Mouse (Mus musculus): ENCODE results near the gene Zmynd8. TPM values are rescaled to one million over a fixed set of nuclear protein-coding genes. Genes with fewer than 3 reads are reported as not detected.

Zmynd8 gene
- total and polyA plus RNA-seq, 3 experiments, result 54.5 to 153 (median 82.4) TPM

- TF ChIP-seq POLR2AphosphoS5 (IDR thresholded peaks at IDR 0.05; ENCODE audit: insufficient replicate concordance, low read depth, low read length), result no peak
- no peak for TF ChIP-seq TAL1 (conservative IDR thresholded peaks at IDR 0.05; ENCODE audit: low read depth, low read length)
- TF ChIP-seq GATA1 (IDR thresholded peaks at IDR 0.05; ENCODE audit: borderline replicate concordance, low read length), result no peak
- TF ChIP-seq CTCF (IDR thresholded peaks at IDR 0.05; ENCODE audit: low read depth, low read length), result no peak
- no peak for TF ChIP-seq GATA2 (IDR thresholded peaks at IDR 0.05; ENCODE audit: borderline replicate concordance, low read depth, low read length)
- no peaks in the 10 kb centered on the region for H3K9me3 ChIP-seq (replicated peaks)
- ATAC-seq (ENCODE audit: extremely low read depth, insufficient number of reproducible peaks, low FRiP score, poor library complexity, severe bottlenecking) (no peak), DNase-seq (ENCODE audit: low spot score) (peak; percentile 72)
- peaks cover 7% of the 10 kb centered on the region for H3K27me3 ChIP-seq (ENCODE audit: insufficient read depth, low read length)
- no peak overlapping the region; the same call in 1 of the 2 replicates for H3K4me3 ChIP-seq (ENCODE audit: low read depth, low read length)
- peaks cover 46% of the 10 kb centered on the region for H3K4me1 ChIP-seq (ENCODE audit: insufficient read depth, low read depth, low read length)
- H3K36me3 ChIP-seq (replicated peaks), result no peaks in the 10 kb centered on the region
Measured at GRCm38 (mm10) chr2:165894533-165894932, 4.3 kb downstream of the Zmynd8 start.

GRCm38 (mm10) chr2:165893232-165893631 lies 5.6 kb downstream of the Zmynd8 start:
- DNase-seq (ENCODE audit: low spot score) (no peak), ATAC-seq (ENCODE audit: extremely low read depth, insufficient number of reproducible peaks, low FRiP score, poor library complexity, severe bottlenecking) (no peak)
- H3K4me1 ChIP-seq (ENCODE audit: insufficient read depth, low read depth, low read length), result peaks cover 51% of the 10 kb centered on the region
- H3K27me3 ChIP-seq (ENCODE audit: insufficient read depth, low read length), result no peaks in the 10 kb centered on the region
- H3K4me3 ChIP-seq (ENCODE audit: low read depth, low read length), result no peak overlapping the region
- H3K36me3 ChIP-seq (replicated peaks), result no peaks in the 10 kb centered on the region
- H3K9me3 ChIP-seq (replicated peaks), result no peaks in the 10 kb centered on the region
- no peak for TF ChIP-seq POLR2AphosphoS5 (IDR thresholded peaks at IDR 0.05; ENCODE audit: insufficient replicate concordance, low read depth, low read length)
- TF ChIP-seq GATA1 (IDR thresholded peaks at IDR 0.05; ENCODE audit: borderline replicate concordance, low read length), result no peak
- TF ChIP-seq TAL1 (conservative IDR thresholded peaks at IDR 0.05; ENCODE audit: low read depth, low read length), result no peak

GRCm38 (mm10) chr2:165892626-165893025 lies 6.2 kb downstream of the Zmynd8 start:
- H3K4me1 ChIP-seq (ENCODE audit: insufficient read depth, low read depth, low read length), result peaks cover 56% of the 10 kb centered on the region
- no peak overlapping the region for H3K4me3 ChIP-seq (ENCODE audit: low read depth, low read length)
- TF ChIP-seq POLR2AphosphoS5 (IDR thresholded peaks at IDR 0.05; ENCODE audit: insufficient replicate concordance, low read depth, low read length) (no peak), TAL1 (conservative IDR thresholded peaks at IDR 0.05; ENCODE audit: low read depth, low read length) (no peak), GATA1 (IDR thresholded peaks at IDR 0.05; ENCODE audit: borderline replicate concordance, low read length) (no peak), CTCF (IDR thresholded peaks at IDR 0.05; ENCODE audit: low read depth, low read length) (no peak), GATA2 (IDR thresholded peaks at IDR 0.05; ENCODE audit: borderline replicate concordance, low read depth, low read length) (no peak)
- ATAC-seq (ENCODE audit: extremely low read depth, insufficient number of reproducible peaks, low FRiP score, poor library complexity, severe bottlenecking) (no peak), DNase-seq (ENCODE audit: low spot score) (no peak)
- no peaks in the 10 kb centered on the region for H3K36me3 ChIP-seq (replicated peaks)
- H3K27me3 ChIP-seq (ENCODE audit: insufficient read depth, low read length), result no peaks in the 10 kb centered on the region
- H3K9me3 ChIP-seq (replicated peaks), result no peaks in the 10 kb centered on the region

GRCm38 (mm10) chr2:165890401-165890800 lies 8.4 kb downstream of the Zmynd8 start:
- TF ChIP-seq GATA2 (IDR thresholded peaks at IDR 0.05; ENCODE audit: borderline replicate concordance, low read depth, low read length), result no peak
- TF ChIP-seq GATA1 (IDR thresholded peaks at IDR 0.05; ENCODE audit: borderline replicate concordance, low read length), result no peak
- TF ChIP-seq TAL1 (conservative IDR thresholded peaks at IDR 0.05; ENCODE audit: low read depth, low read length), result no peak
- no peak for TF ChIP-seq POLR2AphosphoS5 (IDR thresholded peaks at IDR 0.05; ENCODE audit: insufficient replicate concordance, low read depth, low read length)
- TF ChIP-seq CTCF (IDR thresholded peaks at IDR 0.05; ENCODE audit: low read depth, low read length), result no peak
- ATAC-seq (ENCODE audit: extremely low read depth, insufficient number of reproducible peaks, low FRiP score, poor library complexity, severe bottlenecking) (no peak), DNase-seq (ENCODE audit: low spot score) (no peak)
- Histone ChIP-seq H3K9me3 (replicated peaks) (no peaks in the 10 kb centered on the region), H3K4me3 (ENCODE audit: low read depth, low read length) (0 out of 2 replicates have a peak overlapping the region, but pooled peaks have one; percentile 13), H3K27me3 (ENCODE audit: insufficient read depth, low read length) (no peaks in the 10 kb centered on the region), H3K36me3 (replicated peaks) (no peaks in the 10 kb centered on the region), H3K4me1 (ENCODE audit: insufficient read depth, low read depth, low read length) (peaks cover 76% of the 10 kb centered on the region)

GRCm38 (mm10) chr2:165889874-165890273 lies 8.9 kb downstream of the Zmynd8 start:
- no peak for ATAC-seq (ENCODE audit: extremely low read depth, insufficient number of reproducible peaks, low FRiP score, poor library complexity, severe bottlenecking)
- H3K4me3 ChIP-seq (ENCODE audit: low read depth, low read length), result peak overlapping the region; percentile 24; the same call in 1 of the 2 replicates

GRCm38 (mm10) chr2:165889266-165889665 lies 9.6 kb downstream of the Zmynd8 start:
- Histone ChIP-seq H3K27me3 (ENCODE audit: insufficient read depth, low read length) (no peaks in the 10 kb centered on the region), H3K36me3 (replicated peaks) (no peaks in the 10 kb centered on the region), H3K9me3 (replicated peaks) (no peaks in the 10 kb centered on the region), H3K4me1 (ENCODE audit: insufficient read depth, low read depth, low read length) (peaks cover 75% of the 10 kb centered on the region), H3K4me3 (ENCODE audit: low read depth, low read length) (peak overlapping the region; percentile 63; the same call in 1 of the 2 replicates)
- TF ChIP-seq CTCF (IDR thresholded peaks at IDR 0.05; ENCODE audit: low read depth, low read length) (no peak), POLR2AphosphoS5 (IDR thresholded peaks at IDR 0.05; ENCODE audit: insufficient replicate concordance, low read depth, low read length) (no peak), TAL1 (conservative IDR thresholded peaks at IDR 0.05; ENCODE audit: low read depth, low read length) (no peak), GATA1 (IDR thresholded peaks at IDR 0.05; ENCODE audit: borderline replicate concordance, low read length) (no peak), GATA2 (IDR thresholded peaks at IDR 0.05; ENCODE audit: borderline replicate concordance, low read depth, low read length) (no peak)
- ATAC-seq (ENCODE audit: extremely low read depth, insufficient number of reproducible peaks, low FRiP score, poor library complexity, severe bottlenecking) (no peak), DNase-seq (ENCODE audit: low spot score) (peak; percentile 26)

More at GRCm38 (mm10) chr2:165889874-165890273, 8.9 kb downstream of the Zmynd8 start:
- no peaks in the 10 kb centered on the region for H3K27me3 ChIP-seq (ENCODE audit: insufficient read depth, low read length)
- peaks cover 75% of the 10 kb centered on the region for H3K4me1 ChIP-seq (ENCODE audit: insufficient read depth, low read depth, low read length)
- DNase-seq (ENCODE audit: low spot score), result no peak
- no peaks in the 10 kb centered on the region for H3K36me3 ChIP-seq (replicated peaks)
- TF ChIP-seq CTCF (IDR thresholded peaks at IDR 0.05; ENCODE audit: low read depth, low read length), result no peak
- no peak for TF ChIP-seq GATA1 (IDR thresholded peaks at IDR 0.05; ENCODE audit: borderline replicate concordance, low read length)
- no peak for TF ChIP-seq TAL1 (conservative IDR thresholded peaks at IDR 0.05; ENCODE audit: low read depth, low read length)
- no peak for TF ChIP-seq POLR2AphosphoS5 (IDR thresholded peaks at IDR 0.05; ENCODE audit: insufficient replicate concordance, low read depth, low read length)
- no peak for TF ChIP-seq GATA2 (IDR thresholded peaks at IDR 0.05; ENCODE audit: borderline replicate concordance, low read depth, low read length)
- no peaks in the 10 kb centered on the region for H3K9me3 ChIP-seq (replicated peaks)

Measured in G1E (cell line).